Mouse (Mus musculus): ENCODE results near the gene Tmem270.

DNA sequence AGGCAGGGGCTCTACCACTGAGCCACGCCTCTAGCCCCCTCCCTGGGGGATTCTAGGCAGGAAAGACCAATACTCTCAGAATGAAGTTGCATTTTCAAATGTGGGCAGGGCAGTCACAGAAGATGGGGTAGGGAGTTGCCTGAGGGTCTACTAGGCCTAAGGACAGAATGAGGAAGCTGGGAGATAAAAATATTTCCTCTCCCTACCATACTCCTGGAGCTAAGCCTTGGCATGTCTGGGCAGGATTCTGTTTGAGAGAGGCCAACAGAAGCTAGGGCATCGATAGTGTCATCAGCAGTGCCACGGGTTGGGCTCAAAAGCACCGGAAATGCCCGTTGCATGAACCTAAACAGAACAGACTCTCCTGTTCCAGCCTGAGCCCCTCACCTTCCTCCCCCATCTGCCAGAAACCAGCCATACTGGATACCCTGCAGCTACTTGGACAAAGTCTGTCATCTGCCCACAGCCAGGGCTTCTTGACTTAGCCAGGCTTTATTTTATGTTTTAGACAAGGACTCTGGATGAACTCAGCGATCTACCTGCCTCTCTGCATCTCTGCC lies 30.2 kb upstream of the Tmem270 start:
- TF ChIP-seq CTCF (IDR thresholded peaks at IDR 0.05; ENCODE audit: low read depth, low read length) (no peak), POLR2A (IDR thresholded peaks at IDR 0.05; ENCODE audit: extremely low read depth, insufficient read depth, low read length) (no peak)
